Mouse (Mus musculus) cerebellum, postnatal 10 days (tissue): Measurements from ENCODE around the gene Ndufa5.

Experiments used
- DNase-seq, 2 experiments: peaks; one replicate each; pipeline ENCODE4 v3.0.0; 2021; ENCODE audit warnings: mixed read lengths in 2 of 2

Gene Ndufa5

DNA sequence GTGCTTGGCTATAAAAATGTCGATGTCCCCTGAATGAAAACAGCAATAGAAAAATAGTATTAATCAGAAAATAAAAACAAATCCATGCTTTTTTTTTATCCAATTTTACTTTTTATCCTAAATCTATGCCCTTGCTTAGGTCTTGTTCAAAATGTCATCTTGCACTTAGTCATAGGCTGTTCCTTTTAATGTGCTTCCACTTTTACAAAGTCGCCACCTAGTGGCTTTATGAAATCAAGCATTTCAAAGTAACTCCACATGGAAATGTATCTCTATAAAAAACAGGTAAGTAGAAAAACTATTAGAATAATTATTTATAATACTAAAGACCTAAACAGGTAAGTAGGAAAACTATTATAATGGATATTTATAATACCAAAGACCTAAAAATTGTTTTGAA lies 11.6 kb downstream of the Ndufa5 start:
- peak; percentile 35 to 51 for DNase-seq

DNA sequence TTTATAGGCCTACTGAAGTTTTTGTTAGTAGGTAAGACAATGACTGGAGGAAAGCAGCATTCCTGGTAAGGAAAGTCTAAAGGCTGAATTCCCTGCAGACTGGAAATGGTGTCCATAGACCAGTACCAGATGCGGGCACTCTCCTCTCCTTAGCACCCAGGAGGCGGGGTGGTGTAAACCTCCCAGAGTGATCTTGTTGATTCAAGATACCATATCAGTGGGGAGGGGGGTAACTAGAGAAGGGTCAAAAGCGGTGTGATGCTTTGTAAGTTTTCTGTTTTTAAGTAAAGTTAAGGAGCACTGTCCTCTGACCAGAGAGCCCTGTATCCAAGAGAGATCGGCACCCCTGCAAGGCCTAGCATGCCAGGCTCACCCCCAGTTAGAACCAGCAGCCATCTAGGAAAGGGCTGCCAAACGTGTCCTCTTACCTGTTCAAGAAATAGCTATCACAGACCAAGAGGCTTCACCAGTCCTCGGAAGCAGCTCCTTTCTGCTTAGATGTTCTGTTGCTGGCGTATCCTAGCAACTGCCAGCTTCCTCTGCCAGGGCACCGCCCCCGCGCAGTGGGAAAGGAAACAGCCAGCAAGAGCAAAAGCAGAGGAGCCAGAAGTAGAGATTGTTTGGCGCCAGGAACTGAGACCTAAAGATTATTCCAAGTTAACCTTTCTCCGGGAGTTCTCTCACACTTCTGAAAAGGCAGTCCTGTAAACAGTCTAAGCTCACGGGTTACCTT lies 13.1 kb downstream of the Ndufa5 start, which contains the start of gene Iqub:
Gene Iqub (minus strand): TSS at position 516 of the 733 bp plus-strand sequence.
- DNase-seq = peak; percentile 78 to 86

DNA sequence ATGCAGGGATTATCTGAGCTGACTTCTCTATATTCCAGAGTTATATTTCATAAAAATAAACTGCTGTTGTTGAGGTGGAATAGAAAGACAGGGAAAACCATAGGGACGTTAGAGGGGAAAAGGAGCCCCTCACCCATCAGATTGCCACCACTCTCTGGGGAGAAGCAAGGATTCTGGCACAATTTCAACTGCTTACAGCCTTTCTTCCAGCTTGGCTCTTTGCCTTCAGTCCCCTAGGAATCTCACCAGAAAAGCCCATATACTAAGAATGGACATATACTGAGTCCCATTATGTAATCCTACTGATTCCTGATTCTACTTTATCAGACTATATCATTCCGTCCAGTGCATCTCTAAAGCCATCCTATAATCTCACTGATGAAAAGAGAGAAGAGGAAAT lies 23.7 kb downstream of the Ndufa5 start:
- peak; percentile 18 to 24 for DNase-seq

DNA sequence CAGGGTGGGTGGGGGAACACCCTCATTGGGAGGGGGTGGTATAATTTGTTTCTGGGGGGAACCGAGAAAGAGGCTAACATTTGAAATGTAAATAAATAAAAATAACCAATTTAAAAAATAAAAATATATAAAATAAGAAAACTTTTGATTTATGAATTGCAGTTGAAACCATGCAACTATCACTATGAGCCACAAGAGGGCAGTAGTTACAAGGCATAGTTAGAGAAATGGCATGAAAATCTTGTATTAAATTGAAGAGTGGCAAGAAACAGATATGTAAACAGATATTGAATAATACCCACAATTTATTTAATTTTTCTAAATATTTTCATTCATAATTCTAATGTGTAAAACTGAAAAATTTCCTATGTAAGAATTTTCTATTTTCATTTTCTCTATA lies 37.5 kb downstream of the Ndufa5 start:
- peak; percentile 20 to 45 for DNase-seq

DNA sequence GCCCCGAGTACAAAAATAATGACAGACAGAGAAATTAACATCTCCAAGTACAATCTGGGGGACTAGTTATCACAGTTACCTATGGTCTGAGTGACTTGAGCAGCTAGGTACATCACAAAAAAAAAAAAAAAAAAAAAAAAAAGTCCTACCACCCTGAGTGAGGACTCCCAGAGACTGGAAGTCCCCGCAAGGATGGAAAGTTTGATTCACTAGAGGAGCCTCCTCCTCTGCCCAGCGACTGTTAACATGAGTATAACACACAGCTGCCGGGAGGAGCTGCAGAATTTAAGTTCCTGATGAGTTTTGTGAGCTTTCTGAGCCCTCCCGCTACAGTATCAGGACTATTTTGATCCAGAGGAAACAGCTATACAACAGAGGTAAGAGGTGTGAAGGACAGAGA lies 41.3 kb downstream of the Ndufa5 start:
- DNase-seq = no peak

DNA sequence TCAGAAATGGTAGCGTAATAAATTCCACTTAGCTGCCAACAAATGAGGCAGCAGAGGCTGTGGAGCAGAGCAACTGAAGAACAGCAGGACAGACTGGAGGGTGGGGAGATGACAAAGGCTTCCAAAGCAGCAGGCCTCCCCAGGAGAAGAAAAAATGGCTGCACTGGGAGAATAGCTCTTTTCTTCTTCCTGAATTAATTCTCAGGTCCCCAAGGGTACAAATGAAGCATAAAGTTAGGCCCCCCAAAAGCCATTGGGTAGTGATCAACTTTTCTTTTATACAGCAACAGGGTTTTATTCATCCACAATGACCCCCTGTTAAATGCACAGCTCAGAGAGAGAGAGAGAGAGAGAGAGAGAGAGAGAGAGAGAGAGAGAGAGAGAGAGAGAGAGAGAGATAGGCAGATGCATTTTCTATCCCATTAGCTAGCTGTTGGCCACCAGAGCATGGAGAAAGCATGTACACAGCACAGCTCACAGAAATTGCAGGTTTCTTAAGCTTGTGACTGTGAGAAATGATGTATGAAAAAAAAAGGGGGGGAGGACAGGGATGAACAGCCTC lies 57.2 kb downstream of the Ndufa5 start:
- DNase-seq = peak in 1 of 2 experiments; percentile 11

DNA sequence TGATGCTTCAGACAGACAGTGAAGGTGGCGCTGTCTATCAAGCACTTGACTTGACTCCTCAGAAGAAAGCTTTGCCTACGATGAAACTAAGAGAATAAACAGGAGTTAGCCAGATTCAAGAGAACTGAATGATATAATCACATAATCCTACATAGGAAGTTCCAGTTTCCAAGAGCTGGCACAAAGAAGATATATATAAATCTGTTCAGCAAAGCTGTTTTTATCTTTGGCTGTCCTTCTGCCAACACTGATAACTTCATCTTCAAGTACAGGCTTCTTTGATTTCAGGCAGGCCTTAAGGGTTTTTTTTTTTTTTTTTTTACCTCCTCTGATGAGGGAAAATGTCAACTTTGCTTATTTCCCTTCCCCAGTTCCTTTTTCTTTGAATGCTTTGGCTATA lies 57.7 kb downstream of the Ndufa5 start:
- no peak for DNase-seq
